Mouse (Mus musculus): ENCODE results near the gene Aldoart2.
"Not testable (repeated sequence)": the region's sequence is repeated elsewhere in the genome, so short reads cannot be mapped to it uniquely, and the experiment has no call there.

Gene Aldoart2

DNA sequence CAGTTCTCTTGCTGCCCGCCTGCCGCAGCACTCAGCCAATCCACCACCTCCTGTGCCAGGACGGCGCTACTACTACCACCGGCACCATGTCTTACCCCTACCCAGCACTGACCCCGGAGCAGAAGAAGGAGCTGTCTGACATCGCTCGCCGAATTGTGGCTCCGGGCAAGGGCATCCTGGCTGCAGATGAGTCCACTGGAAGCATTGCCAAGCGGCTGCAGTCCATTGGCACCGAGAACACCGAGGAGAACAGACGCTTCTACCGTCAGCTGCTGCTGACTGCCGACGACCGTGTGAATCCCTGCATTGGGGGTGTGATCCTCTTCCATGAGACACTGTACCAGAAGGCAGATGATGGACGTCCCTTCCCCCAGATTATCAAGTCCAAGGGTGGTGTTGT is at the start of gene Aldoart2:
Aldoart2 (plus strand) TSS at position 34 of the 400 bp plus-strand sequence.
- DNase-seq (ENCODE audit: low spot score in 2 of 2) = no peak

DNA sequence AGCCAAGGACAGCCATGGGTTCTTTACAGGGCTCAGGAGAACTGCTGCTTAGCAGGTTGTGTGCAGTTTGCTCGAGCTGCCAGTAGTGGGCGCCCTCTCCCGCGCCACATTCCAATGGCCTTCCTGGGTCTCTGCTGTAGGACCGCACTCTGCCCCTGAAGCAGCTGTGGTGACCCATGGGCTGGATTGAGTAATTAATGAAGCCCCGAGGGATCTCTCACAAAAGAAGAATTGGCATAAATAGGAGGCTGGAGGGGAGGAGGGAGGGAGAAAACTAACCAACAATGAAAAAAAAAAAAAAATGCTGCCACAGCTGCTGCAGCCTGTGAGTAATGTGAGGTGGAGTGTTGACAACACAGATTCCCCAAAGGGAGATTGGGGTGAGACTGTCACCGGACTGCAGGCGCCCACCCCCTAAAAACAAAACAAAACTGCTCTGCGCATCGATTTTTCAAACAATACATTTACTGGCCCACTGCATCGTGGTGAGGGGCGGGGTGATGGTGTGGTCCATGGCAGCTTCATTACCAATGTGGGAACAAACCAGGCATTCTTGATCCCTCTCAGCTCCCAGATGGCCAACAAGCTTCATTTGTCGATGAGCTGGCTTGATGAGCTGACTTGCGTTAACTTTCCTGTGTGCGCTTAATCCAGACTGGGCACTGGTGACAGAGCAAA is 46.8 kb upstream of the Aldoart2 start:
- peak in 1 of 2 experiments; percentile 51 for DNase-seq (ENCODE audit: low spot score in 2 of 2)

DNA sequence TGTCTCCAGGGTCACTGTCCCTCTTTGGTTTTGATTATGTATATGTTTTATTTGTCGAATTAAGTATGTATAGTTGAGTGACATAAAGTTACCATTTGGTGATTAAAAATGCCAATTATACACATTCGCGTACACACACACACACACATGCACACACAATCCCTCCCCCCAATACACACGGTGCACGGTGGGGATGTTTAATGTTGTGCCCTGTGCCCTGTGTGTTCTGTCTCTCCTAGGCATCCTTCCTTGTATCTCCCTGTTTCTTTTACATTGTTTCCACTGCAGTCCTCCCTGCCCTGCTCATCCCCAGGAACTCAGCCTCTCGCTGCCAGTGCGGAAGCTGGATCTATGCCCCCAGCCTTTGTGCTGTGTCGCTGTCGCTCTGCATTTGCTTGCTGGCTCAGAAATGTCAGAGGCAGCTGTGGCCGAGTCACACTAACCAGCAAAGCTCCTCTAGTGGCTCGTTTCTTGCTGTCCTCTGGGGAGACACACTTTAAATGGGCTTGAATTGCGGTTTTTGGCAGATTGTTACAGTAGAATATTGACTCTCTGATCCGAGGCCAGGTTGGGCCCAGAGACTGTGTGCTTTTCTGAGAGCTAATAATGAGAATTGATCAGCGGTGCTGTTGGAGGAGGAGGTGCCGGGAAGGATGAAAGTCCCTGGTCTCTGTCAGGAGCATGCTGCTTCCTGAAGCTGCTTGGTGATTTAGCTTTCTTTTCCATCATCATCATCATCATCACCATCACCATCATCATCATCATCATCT is 37.9 kb upstream of the Aldoart2 start:
- no peak for DNase-seq (ENCODE audit: low spot score in 2 of 2)

DNA sequence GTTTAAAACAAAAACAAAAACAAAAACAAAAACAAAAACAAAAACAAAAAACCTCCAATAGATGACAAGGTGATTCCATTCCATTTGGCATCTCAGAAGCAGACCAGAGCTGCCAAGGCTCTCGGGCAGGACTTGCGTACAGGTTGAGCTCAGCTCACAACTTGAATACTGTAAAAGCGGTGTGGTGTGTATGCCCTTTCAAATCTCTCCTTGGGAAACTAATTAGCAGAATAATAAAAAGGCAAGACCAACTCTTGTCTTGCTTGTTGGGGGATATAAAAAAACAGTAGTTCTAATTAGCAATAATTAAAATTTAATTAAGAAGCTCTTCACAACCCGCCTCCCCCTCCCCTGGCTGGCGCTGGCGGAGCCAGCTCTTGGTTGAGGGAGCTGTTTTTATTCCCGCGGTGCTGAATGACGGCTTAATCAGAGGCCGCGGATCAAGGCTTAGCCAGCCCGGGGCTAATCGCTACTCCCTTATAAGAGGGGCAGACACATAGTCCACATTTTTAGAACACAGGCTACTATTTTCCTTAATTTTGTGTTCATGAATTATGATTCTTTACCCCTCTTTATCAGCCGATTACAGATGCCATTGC is 28.4 kb upstream of the Aldoart2 start:
- DNase-seq (ENCODE audit: low spot score in 2 of 2) = no peak

DNA sequence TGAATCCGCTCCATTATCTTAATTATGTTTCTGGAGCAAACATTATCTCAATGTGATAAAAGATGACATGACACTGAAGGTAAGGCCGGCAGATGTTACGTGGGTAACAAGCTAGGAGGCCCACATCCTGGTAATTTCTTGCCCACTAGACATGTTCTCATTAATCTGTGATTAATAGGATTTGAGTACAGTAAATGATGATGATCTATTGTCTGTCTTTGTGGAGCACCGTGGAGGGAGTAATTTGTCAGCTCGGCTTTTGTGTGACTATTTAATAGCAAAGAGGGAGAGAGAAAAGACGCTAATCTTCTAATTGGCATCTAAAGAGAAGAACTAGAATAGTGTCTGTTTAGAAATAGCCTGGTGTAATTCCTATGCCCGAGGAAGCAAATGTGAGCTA is 27.3 kb upstream of the Aldoart2 start:
- no peak for DNase-seq (ENCODE audit: low spot score in 2 of 2)

DNA sequence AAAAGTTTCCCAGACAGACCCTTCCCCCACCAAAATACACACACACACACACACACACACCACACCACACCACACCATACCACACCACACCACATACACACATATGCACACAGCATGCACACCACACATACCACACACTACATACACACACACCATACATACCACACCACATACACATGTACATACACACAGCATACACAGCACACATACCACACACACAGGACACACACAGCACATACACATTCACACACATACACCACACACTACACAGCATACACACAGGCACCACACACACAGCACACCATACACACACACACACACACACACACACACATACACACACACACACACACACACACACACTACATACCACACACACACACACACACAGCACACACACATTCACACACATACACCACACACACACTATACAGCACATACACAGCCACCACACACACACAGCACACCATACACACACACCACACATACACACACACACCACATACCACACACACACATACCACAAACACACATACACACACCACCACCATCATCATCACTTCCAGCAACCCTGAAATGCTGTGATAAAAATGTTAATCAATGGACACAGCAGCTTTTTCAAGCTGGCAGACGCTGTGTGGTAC is 26.6 kb upstream of the Aldoart2 start:
- no peak for DNase-seq (ENCODE audit: low spot score in 2 of 2)

DNA sequence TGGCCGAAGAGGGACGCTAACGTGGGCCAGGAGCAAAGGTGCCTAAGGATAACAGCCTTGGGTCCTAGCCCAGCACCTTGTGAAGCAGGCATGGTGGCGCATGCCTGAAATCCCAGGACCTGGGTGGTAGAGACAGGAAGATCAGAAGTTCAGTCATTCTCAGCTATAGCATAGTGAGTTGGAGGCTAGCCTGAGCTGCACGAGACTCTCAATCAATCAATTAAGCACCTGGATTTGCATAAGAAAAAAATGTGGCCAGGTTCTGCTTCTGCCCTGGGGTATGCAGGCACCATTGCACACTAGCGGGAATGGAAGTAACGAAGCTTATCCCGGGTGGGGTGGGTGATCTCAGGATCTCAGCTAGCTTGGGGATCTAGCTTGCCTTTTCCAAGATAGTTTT is 25.9 kb upstream of the Aldoart2 start:
- DNase-seq (ENCODE audit: low spot score in 2 of 2) = no peak

DNA sequence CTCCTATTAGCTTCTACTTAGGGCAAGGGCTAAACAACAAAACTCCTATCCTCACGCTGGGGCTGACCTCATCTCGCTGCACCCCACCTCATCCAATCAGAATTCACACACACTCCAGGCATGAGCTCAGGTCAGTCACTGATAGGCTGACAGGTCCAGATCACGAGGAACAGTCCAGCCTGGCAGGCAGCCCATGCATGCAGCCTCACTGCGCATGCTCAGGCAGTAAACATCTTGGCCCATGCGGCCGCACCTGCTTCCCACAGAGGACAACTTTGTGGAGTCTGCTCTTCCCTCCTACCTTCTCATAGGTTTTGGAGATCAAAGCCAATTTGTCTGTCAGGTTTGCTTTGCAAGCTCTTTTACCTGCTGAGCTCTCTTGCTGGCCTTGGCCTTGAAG is 10.1 kb upstream of the Aldoart2 start:
- not testable (repeated sequence) for DNase-seq (ENCODE audit: low spot score in 2 of 2)

DNA sequence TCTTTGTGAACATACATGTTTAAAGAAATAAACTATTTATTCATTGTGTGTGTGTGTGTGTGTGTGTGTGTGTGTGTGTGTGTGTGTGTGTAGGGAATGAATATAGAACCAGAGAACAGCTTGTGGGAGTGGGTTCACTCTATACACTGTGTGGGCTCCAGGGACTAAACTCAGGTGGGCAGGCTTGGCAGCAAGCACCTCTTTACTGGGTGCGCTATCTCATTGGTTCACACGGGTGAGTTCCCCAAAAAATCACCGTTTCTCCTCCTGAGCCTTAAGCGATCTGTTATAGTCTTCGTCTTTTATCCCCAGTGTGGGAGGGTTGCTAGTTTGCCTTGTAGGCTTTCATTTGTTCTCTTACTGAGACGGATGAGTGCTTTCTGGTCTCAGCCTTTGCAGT is 7.2 kb upstream of the Aldoart2 start:
- no peak for DNase-seq (ENCODE audit: low spot score in 2 of 2)

DNA sequence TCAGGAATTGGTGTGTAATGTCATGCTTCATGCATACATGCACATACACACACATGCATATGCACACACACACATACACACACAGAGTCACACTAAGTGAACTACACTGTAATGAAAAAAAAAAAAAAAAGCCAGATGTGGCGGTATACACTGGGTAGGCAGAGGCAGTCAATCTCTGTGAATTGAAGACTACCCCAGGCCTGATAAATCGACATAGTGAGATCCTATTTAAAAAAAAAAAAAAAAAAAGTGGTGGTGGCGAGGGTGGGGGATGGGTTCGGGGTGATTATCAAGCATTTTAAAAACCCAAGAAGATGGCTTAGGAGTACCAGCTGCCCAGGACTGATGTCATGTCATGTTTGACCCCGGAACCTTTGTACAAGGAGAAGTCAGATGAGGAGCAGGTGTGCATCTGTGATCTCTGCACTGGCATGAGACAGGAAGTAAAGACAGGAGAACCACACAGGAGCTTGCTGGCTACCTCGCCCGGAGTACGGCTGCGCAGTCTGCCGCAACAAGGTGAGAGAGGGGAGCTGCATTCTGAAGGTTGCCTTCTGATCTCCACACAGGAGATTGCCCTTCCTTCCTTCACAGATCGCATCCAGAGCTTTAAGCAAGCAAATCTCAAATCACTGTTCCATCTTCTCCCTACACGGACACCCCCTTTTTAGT is 5.7 kb upstream of the Aldoart2 start:
- no peak for DNase-seq (ENCODE audit: low spot score in 2 of 2)

DNA sequence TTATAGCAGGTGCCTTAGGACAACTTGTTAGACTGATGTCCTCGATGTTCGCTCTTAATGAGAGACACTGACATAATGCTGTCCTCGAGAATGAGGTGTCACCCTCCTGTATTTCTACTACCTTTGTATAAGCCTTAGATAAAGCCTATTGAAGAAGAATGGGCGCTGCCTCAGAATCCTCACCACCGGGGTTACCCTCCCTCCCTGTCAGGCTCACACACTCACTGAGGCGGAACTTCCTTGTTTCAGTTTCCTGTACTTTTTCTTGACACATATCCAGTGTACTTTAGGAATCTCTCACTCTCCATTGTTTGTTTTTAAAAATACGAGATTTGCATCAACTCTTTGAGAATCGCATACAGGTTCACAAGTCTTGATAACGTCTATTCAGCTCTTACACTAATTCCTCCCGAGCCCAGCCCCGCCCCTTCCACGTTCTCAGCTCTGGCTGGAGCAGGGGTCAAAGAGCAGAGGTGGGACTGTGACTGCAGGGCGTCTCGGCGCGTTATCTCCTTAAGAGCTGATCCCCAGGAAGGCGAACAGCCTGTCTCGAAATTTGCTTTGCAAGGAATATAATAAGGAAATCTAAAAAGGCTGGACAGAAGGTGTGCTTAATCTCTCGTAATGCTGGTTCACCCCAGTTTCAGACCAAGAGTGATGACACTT is 4.9 kb upstream of the Aldoart2 start:
- no peak for DNase-seq (ENCODE audit: low spot score in 2 of 2)

DNA sequence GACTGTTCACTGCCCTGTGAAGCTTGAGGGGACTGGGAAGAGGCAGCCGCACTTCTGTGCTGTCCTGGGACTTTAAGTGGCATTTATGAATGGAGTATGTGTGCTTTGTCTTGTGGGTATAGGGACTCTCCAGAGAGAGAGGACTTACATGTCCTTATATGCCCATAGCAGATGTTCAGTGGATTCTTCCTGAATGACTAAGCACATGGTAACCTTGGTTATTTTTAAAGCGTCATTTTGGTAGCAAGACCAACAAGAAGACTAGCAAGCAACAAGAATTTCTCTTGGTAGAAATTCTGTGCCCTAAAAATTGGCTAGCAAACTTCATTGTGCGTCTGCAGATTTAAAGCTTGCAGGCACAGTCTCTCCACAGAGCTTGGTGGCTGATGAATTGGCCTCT is 1.3 kb upstream of the Aldoart2 start:
- DNase-seq (ENCODE audit: low spot score in 2 of 2) = no peak

DNA sequence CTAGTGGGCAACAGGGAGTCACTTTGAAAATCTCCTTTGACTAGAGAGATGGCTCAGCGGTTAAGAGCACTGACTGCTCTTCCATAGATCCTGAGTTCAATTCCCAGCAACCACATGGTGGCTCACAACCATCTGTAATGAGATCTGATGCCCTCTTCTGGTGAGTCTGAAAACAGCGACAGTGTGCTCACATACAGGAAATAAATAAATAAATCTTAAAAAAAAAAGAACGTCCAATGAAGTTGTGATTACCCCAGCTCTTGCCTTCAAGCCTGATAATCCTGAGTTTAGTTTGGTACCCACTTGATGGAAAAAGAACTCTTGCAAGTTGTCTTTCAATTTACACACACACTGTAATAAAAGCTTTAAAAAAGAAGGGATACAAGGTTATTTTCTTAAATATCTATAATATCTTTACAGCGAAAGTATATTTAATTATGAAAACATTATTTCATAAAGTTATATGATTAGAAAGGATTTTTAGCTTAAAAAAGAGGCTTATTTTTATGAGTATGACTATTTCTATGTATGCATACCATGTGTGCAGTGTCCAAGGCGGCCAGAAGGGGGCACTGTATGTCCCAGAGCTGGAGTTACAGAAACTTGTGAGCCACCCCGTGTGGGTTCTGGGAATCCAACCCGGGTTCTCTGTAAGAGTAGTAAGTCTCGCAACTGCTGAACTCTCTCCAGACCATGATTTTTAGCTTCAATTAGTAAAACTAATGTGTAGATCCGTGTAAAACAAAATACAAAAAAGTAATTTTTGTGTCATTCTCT is 664 bp upstream of the Aldoart2 start:
- DNase-seq (ENCODE audit: low spot score in 2 of 2) = no peak

DNA sequence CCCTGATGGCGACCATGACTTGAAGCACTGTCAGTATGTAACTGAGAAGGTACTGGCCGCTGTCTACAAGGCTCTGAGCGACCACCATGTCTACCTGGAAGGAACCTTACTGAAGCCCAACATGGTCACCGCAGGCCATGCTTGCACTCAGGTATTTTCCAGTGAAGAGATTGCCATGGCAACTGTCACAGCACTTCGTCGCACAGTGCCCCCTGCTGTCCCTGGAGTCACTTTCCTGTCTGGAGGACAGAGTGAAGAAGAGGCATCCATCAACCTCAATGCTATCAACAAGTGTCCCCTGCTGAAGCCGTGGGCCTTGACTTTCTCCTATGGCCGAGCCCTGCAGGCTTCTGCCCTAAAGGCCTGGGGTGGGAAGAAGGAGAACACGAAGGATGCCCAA is 828 bp downstream of the Aldoart2 start:
- no peak for DNase-seq (ENCODE audit: low spot score in 2 of 2)

DNA sequence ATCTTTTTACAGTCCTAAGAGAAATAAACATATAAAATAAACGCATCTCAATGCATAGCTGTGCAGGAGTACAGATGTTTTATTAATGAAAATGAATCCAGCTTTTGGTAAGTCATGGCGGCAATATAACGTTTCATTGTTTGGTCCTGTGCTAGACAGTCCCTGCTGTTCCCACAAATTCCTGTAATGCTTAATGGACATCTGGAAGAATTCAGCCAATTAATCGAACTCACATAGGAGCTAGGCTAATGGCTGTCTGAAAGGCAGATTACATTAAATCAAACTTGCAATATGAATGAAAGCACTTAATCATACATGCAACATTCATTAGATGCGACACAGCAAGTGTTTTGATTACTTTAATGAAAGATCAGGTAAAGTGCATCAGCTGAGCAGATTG is 1.8 kb downstream of the Aldoart2 start:
- DNase-seq (ENCODE audit: low spot score in 2 of 2) = no peak

DNA sequence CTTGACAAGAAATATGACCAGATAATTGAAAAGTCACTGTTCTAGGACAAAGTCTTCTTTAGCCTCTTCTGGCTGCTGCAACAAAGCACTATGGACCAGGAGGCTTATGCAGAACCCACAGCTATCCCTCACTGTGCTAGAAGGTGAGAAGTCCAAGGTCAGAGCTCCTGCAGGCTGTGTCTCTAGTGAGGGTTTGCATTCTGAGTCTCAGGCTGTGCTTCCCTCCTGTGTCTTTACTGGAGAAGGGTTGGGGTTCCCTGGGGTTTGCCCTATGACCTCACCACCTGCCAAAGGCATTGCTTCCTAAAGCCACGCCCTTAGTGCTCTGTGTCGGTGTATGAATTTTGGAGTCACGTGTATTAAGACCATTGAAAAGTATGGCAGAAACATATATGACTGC is 3.4 kb downstream of the Aldoart2 start:
- no peak for DNase-seq (ENCODE audit: low spot score in 2 of 2)

DNA sequence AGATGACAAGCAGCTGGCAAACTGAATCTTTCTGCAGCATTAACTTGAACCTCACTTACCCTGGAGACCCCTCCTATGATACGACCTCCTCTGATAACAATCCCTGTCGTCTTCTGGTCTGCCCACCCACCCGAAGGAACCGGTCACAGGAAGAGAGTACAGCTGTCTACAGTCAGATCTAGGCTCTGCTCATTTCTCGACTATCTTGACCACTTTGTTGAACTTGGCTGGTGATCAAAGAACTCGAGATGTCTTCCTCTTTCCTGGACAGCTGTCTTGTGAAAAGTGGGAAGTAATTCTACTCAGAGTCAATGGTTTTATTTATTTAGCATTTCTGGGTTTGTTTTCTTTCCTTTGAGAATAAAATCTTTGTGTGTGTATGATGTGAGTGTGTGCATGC is 4.6 kb downstream of the Aldoart2 start:
- DNase-seq (ENCODE audit: low spot score in 2 of 2) = no peak

DNA sequence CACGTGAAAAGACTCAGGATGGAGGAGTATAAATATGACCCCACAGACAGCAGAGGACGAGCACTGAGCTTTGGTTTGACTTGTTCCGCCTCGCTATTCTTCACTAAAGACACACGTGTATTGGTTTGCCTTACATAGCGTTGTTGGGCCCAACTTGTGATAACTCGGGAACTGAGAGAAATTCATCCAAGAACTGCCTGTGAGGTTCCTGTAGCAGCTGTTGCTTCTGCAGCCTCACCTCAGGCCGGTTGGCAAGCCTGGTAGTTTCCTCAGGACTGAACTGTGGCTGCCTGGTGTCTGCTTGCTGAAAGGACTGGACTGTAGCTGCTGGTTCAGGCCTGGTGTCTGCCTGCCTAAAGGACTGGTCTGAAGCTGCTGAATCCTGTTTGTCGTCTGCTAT is 5.6 kb downstream of the Aldoart2 start:
- DNase-seq (ENCODE audit: low spot score in 2 of 2) = no peak

DNA sequence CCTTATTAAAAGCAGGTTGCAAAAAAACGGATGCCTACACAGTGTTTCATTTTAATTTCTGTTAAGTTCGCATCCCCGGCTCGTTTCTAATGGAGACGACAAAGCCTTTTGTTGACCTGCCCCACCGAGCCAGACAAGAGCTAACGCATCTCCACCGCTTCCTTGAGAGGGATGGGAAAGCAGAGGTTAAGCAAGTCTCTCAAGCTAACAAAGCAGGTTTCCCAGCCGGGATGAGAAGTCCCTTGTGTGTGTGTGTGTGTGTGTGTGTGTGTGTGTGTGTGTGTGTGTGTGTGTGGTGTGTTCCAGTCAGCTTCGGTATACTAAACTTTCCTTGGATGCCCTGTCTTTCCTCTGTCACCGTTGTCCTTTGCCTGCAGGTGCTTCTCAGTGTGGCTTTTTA is 6.1 kb downstream of the Aldoart2 start:
- no peak for DNase-seq (ENCODE audit: low spot score in 2 of 2)

DNA sequence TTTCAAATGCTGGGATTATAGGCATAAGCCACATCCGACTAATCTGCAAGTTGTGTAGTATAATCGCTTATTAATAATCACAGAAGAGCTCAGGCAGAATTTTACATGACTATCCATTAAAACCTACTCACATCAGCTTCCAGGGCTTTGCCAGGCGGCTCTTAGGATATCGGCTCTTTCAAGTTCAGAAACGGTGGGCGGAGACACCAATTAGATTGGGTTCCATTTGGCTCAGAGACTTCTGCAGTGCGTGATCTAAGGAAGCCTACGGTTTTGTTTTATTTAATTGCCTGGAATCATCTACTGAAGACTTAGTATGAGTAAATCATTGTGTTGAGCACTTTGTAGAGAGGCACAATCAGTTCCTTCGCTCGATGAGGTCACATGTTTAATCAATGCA is 6.6 kb downstream of the Aldoart2 start:
- DNase-seq (ENCODE audit: low spot score in 2 of 2) = no peak

DNA sequence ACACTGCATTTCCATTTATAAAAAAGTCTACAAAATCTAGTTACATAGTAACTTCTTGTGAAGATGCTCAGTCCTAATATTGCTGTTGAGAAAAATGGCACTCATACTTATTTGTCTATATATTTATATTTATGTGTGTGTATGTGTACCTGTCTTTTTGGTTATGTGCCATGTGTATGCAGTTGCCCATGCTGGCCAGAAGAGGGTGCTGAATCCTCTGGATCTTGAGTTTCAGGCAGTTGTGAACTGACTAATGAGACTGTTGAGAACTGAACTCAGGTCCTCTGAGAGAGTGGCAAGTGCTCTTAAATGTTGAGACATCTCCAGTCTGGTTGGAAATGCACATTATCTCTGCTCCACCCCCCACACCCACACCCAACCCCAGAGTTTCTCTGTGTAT is 8.1 kb downstream of the Aldoart2 start:
- no peak for DNase-seq (ENCODE audit: low spot score in 2 of 2)
